Mouse (Mus musculus) 3134 (cell line): ENCODE data around the gene Pou3f4.
"Not testable (repeated sequence)": the region's sequence is repeated elsewhere in the genome, so short reads cannot be mapped to it uniquely, and the experiment has no call there.

Source experiments
- DNase-seq: peaks from one replicate; pipeline ENCODE4 v3.0.0-alpha.2; 2011; ENCODE audit warnings: low spot score; ENCODE audit not compliant: insufficient read length; ENCODE audit errors: extremely low read depth

The Pou3f4 gene

GRCm38 (mm10) chrX:110814151-110814571 is at the start of gene Pou3f4:
Gene Pou3f4 (plus strand): TSS chrX:110814280.
- no peak for DNase-seq

DNA sequence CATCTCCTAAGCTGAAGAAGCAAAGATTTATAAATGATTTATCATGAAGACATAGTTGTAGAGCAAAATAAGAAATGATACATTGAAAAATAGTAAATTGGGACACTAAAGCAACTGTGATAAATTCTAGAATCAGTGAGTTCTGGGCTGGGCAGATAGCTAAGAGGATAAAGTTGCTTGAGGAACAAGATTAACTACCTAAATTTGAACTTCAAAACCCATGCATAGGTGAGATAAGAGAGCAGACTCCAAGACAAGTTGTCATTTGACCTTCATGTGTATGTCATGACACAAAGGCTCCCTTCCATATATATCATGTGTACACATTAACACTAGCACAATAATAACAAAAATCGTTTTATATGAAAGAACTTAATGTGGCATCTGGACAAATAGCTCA is 48.1 kb upstream of the Pou3f4 start:
- no peak for DNase-seq

DNA sequence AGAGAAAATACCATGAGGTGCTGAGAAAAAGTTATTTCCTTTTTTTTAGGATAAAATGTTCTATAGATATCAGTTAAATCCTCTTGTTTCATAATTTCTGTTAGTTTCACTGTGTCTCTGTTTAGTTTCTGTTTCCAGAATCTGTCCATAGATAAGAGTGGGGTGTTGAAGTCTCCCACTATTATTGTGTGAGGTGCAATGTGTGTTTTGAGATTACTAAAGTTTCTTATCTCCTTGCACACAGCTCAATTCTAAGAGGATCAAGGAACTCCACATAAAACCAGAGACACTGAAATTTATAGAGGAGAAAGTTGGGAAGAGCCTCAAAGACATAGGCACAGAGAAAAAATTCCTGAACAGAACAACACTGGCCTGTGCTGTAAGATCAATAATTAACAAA is 39.3 kb upstream of the Pou3f4 start:
- DNase-seq: not testable (repeated sequence)

DNA sequence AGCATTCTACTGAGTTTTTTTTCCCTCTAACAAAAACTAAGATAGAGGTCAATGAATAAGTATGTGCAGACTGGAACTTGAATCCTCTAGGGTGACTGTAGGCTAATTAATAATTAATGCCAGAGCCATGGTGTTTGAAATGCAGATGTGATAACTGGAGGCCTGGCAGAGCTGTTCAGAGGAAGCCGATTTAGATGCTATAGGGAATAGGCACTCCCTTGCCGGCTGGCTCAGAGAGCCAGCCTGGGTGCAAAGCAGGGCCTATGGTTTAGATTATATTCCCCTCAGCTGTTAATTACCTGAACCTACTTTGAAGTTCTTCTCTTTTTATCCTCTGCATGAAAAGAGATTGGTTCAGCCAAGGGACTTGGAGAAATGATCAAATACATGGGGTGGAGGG is 11.6 kb upstream of the Pou3f4 start:
- DNase-seq: no peak

DNA sequence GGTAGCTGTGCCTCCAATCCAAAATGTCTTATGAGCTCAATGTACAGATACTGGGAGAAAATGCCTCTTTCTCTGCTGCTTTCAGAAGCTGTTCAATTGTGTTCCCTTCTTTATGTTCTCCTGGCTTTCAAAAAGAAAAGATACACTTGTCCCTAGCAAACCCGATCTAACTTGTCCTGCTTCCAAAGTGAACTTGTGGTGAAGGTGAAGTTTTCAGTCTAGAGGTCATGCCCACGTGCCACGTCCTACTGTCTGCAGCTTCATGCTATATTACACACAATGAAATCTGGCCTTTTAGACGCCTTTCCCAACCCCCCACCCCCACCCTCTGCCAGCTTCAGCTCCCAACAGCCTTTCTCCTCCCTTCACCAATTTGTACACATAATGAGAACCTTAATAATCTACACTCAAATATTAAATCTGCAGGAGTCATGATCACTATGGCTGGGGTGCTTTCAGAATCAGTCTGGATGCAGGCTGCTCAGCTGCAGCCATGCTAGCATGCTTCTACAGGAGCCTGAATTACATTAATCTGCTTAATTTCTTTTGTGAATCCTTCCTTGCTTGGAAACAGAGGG is 4.0 kb upstream of the Pou3f4 start:
- no peak for DNase-seq

GRCm38 (mm10) chrX:110810753-110811506 is 3.1 kb upstream of the Pou3f4 start:
- no peak for DNase-seq

- no peak for DNase-seq
Measured at GRCm38 (mm10) chrX:110812071-110812470, 2.0 kb upstream of the Pou3f4 start.

DNA sequence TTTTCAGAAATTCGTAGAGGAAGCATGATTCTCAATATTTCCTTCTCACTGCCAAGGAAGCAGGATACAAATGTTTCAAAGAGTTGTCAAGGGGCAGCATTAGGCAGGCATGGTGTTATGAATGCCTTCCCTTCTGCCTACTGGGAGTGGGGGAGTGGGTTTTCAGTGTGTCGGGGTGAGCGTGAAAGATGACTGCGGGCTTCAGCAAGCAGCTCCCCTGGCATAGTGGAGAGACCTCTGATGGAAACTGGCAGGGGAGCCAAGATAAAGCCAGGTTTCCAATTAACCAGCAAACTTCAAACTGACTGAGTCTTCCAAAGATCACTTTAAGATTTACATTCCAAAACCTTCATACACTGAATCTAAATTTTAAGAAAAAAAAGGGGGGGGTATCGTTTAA is 679 bp upstream of the Pou3f4 start:
- DNase-seq: no peak

GRCm38 (mm10) chrX:110814592-110815548 is 790 bp downstream of the Pou3f4 start:
- no peak for DNase-seq

DNA sequence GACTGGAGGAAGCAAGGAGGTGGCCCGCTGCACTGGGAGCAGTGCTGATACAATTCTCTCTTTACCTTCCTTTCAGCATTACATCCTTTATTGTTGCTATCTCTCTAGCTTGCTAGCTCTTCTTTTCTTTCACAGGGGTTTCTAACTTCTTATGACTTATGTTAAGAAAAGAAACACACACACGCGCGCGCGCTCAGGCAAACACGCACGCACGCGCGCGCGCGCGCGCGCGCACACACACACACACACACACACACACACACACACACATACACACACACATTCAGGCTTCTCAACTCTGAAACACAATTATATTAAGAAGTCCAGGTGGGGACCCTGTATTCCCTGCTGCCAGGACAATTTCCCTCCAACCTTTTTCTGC is 1.5 kb downstream of the Pou3f4 start:
- no peak for DNase-seq

- DNase-seq: no peak
Measured at GRCm38 (mm10) chrX:110816609-110817008, 2.5 kb downstream of the Pou3f4 start.

GRCm38 (mm10) chrX:110817211-110817610 is 3.1 kb downstream of the Pou3f4 start:
- no peak for DNase-seq

DNA sequence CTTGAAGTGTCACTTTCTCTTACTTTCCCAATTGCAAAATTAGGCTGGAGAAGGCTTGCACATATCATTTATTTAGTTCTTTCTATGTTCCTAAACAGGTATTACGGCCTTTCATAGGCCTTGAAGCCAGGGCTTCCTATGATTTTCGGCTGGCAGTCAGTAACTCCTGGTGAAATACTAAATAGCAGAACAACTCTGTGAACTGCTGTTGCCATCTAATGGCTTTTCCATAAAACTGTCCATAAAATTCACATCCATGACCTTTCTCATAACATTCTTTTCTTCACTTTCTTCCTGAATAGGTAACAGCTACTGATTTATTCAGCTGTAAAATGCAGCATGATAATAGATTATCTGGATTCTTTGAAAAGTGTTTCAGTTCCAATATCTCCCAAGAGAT is 23.4 kb downstream of the Pou3f4 start:
- DNase-seq: no peak

DNA sequence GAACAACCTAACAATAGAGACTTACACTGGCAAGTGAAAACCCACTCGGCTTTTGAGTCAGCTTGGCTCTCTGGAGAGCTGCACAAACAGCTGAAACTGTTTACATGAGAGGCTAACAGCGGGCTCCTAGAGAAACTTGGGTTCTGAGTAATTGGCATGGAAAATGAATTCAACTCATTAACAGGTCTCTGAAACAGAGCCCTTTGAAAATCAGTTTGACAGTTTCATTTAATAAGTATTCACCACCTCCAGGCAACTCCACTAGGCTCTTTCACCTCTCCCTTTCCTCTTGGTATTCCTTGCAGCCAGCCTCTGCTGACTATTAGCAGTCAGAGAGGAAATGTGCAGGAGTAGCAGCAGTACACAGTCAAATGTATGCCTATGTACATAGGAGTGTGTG is 37.2 kb downstream of the Pou3f4 start:
- no peak for DNase-seq
